Mouse (Mus musculus) frontal cortex, adult 2 months (tissue): Measurements from ENCODE around the gene Rgs17. TPM values are rescaled to one million over a fixed set of nuclear protein-coding genes. Genes with fewer than 3 reads are reported as not detected.

Experiments used
- polyA plus RNA-seq: library from polyadenylated mRNA; depleted of rRNA; stranded (reverse); fragments of >200 nt; gene quantifications from 2 replicates; pipeline ENCODE4 v1.2.3, GENCODE M21; 2012; rRNA removed

Rgs17 gene
- polyA plus RNA-seq, 1 experiment, result 21.4 TPM

Other genes starting within 250 kb of the Rgs17 start
- 1.8 and 2.6 TPM in 2 replicates for gene Fbxo5, start 116.8 kb downstream of the Rgs17 start, polyA plus RNA-seq
- 6.5 and 8.1 TPM in 2 replicates for gene Mtrf1l, start 98.5 kb downstream of the Rgs17 start, polyA plus RNA-seq